In genomic region chr5:30525920-30526836, GRCm38 (mm10) we compare ENCODE assay signal across 11 mouse cellular contexts. TPM values are rescaled to one million over a fixed set of nuclear protein-coding genes. Genes with fewer than 3 reads are reported as not detected.
DNase-seq lines count a peak whose midpoint lies in the region; ATAC-seq and TF ChIP-seq lines count a peak whose summit lies in the region.
"Had no signal": no experiment of that assay in that cellular context is flagged by ENCODE, and none has a peak within 500 bp of the region (broad histone marks: within the 10 kb centered on the region; RNA-seq: fewer than 3 reads in every experiment).

No protein-coding gene starts in this region.

- no peak for DNase-seq in heart, adult 18-20 months
- peak; percentile 52 to 69 for DNase-seq in right cerebral cortex, postnatal 10 days (ENCODE audit: low spot score in 2 of 2)
- DNase-seq in right cerebral cortex, postnatal 14 days = no peak
- peak; percentile 29 to 47 for DNase-seq in layer of hippocampus, postnatal 36 days
- DNase-seq in thymus, adult 2 months = no peak
- no peak for DNase-seq in cerebellum, adult 11 months
- no peak for DNase-seq in adipocyte (ENCODE audit: low spot score)

- H3K36me3 ChIP-seq in heart, embryonic 15.5 days = no peaks in the 10 kb centered on the region
- no peaks in the 10 kb centered on the region for H3K36me3 ChIP-seq in thymus, adult 2 months (ENCODE audit: control insufficient read depth, insufficient read depth, low read length)

- no peak overlapping the region for H3K4me3 ChIP-seq in heart, embryonic 15.5 days
- no peak overlapping the region for H3K4me3 ChIP-seq in thymus, adult 2 months (ENCODE audit: control insufficient read depth, insufficient read depth, low read length)
- H3K4me3 ChIP-seq: myocyte had no signal

- TF ChIP-seq POLR2A in thymus, adult 2 months (IDR thresholded peaks at IDR 0.05; ENCODE audit: control insufficient read depth, extremely low read depth, insufficient read depth, low read length, poor library complexity) = no peak

- ATAC-seq in heart, embryonic 15.5 days (replicated peaks; ENCODE audit: insufficient number of reproducible peaks, insufficient read depth, low FRiP score, low read depth) = peak; percentile 61

- H3K27me3 ChIP-seq in heart, embryonic 15.5 days = no peaks in the 10 kb centered on the region
- H3K27me3 ChIP-seq in thymus, adult 2 months (ENCODE audit: control insufficient read depth, insufficient read depth, low read length) = no peaks in the 10 kb centered on the region

- H3K9me3 ChIP-seq in heart, embryonic 15.5 days (replicated peaks) = no peaks in the 10 kb centered on the region

- WGBS in heart, embryonic 15.5 days = 39% methylated on average over 12 of the region's 12 CpGs
- WGBS in thymus, adult 2 months = 80% methylated on average over 12 of the region's 12 CpGs

- no peak overlapping the region for H3K9ac ChIP-seq in heart, embryonic 15.5 days

- peak overlapping the region; percentile 7; the same call in 1 of the 2 replicates for H3K27ac ChIP-seq in heart, embryonic 15.5 days
- no peak overlapping the region for H3K27ac ChIP-seq in thymus, adult 2 months (ENCODE audit: control insufficient read depth, insufficient read depth, low read length)

- H3K4me1 ChIP-seq in heart, embryonic 15.5 days (replicated peaks) = peaks cover 7% of the 10 kb centered on the region
- H3K4me1 ChIP-seq in thymus, adult 2 months (replicated peaks; ENCODE audit: control insufficient read depth, insufficient read depth, low read length) = no peaks in the 10 kb centered on the region

- TF ChIP-seq CTCF in thymus, adult 2 months (IDR thresholded peaks at IDR 0.05; ENCODE audit: borderline replicate concordance, control insufficient read depth, extremely low read depth, insufficient read depth, low read length, poor library complexity) = no peak

- no peak overlapping the region for H3K4me2 ChIP-seq in heart, embryonic 15.5 days

RNA-seq across cellular contexts. Expression of gene Cib4, which starts 19.5 kb away (rescaled TPM):
- not detected in 2 replicates for polyA plus RNA-seq in heart, embryonic 15.5 days (2015; fragmentation: Nextera tagmentation; extraction: Ambion mirVana)
- total RNA-seq in heart, adult 18-20 months (2021) = not detected
- not detected for total RNA-seq in layer of hippocampus, postnatal 36 days (2021)
- not detected in 2 replicates for polyA plus RNA-seq in thymus, adult 2 months (2012; rRNA removed)
- total RNA-seq: common myeloid progenitor, adult 5-6 weeks had no signal
- polyA plus RNA-seq: large intestine, adult 2 months; myocyte had no signal

Comparison
In these comparisons a context has a peak if more than half of its experiments do, and no peak if none do; other contexts are left out.
1. DNase-seq: peak in right cerebral cortex, postnatal 10 days (2 of 2) and layer of hippocampus, postnatal 36 days (2 of 2); none in heart, adult 18-20 months (0 of 2), right cerebral cortex, postnatal 14 days (single experiment), thymus, adult 2 months (single experiment), cerebellum, adult 11 months (single experiment) and adipocyte (single experiment).